ENCODE assay signal across 7 mouse cellular contexts in the genomic region with DNA sequence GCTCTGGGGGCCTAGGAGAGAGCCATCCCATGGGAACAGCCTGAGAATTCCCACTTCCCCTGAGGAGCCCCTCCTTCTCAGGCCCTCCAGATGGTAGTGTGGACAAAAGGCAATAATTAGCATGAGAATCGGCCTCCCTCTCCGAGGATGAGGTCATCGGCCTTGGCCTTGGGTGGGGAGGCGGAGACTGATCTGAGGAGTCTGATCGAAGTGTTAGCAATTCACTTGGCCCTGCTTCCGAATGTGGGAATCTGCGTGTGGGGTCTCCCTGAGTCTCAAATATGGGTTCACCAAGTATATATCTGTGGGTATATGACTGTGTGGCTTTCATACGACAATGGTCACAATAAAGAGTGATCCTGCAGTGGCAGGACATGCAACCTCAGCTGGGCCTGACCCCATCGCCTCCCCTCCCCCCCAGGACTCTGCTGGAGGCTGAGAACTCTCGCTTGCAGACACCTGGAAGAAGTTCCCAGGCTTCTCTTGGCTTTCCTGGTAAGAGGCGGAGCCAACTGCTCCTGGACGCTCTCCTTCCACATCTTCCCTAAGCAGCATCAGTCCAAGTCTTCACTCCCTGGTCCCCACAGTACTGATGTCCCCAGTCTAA. TPM values are rescaled to one million over a fixed set of nuclear protein-coding genes. Genes with fewer than 3 reads are reported as not detected.
DNase-seq lines count a peak whose midpoint lies in the region; ATAC-seq and TF ChIP-seq lines count a peak whose summit lies in the region.

No protein-coding gene starts in this region.

- H3K9me3 ChIP-seq in forebrain, embryonic 12.5 days: no peaks in the 10 kb centered on the region
- no peaks in the 10 kb centered on the region for H3K9me3 ChIP-seq in hindbrain, postnatal 0 days (ENCODE audit: low read length)
- no peaks in the 10 kb centered on the region for H3K9me3 ChIP-seq in neural tube, embryonic 13.5 days

- peak overlapping the region; percentile 94 for H3K27ac ChIP-seq in forebrain, embryonic 12.5 days
- H3K27ac ChIP-seq in hindbrain, postnatal 0 days: peak overlapping the region; percentile 33; the same call in 1 of the 2 replicates
- peak overlapping the region; percentile 89 for H3K27ac ChIP-seq in neural tube, embryonic 13.5 days (replicated peaks)

- peak overlapping the region; percentile 92 for H3K9ac ChIP-seq in forebrain, embryonic 12.5 days
- 0 out of 2 replicates have a peak overlapping the region, but pooled peaks have one; percentile 7 for H3K9ac ChIP-seq in hindbrain, postnatal 0 days (replicated peaks; ENCODE audit: low read length)
- H3K9ac ChIP-seq in neural tube, embryonic 13.5 days: peak overlapping the region; percentile 91

- H3K27me3 ChIP-seq in forebrain, embryonic 12.5 days: no peaks in the 10 kb centered on the region
- no peaks in the 10 kb centered on the region for H3K27me3 ChIP-seq in hindbrain, postnatal 0 days (ENCODE audit: insufficient read depth, low read length)
- H3K27me3 ChIP-seq in neural tube, embryonic 13.5 days: no peaks in the 10 kb centered on the region; the same call in 1 of the 2 replicates

- no peak for TF ChIP-seq CTCF in hindbrain, postnatal 0 days (IDR thresholded peaks at IDR 0.05; ENCODE audit: low read depth)

- H3K36me3 ChIP-seq in forebrain, embryonic 12.5 days (replicated peaks): peaks cover 43% of the 10 kb centered on the region
- H3K36me3 ChIP-seq in hindbrain, postnatal 0 days (ENCODE audit: insufficient read depth, low read length): no peaks in the 10 kb centered on the region
- peaks cover 25% of the 10 kb centered on the region for H3K36me3 ChIP-seq in neural tube, embryonic 13.5 days

- intact Hi-C loops in left cerebral cortex, postnatal 25 days (cut with DNase I): no loop called here

- peak; percentile 63 to 72 for DNase-seq in adrenal gland, postnatal 36 days
- peak; percentile 66 for DNase-seq in hindbrain, postnatal 0 days (ENCODE audit: low spot score)
- no peak for DNase-seq in right cerebral cortex, postnatal 10 days (ENCODE audit: low spot score in 2 of 2)
- DNase-seq in ovary, postnatal 36 days (ENCODE audit: low spot score): no peak
- DNase-seq in left cerebral cortex, postnatal 25 days (ENCODE audit: low spot score in 2 of 2): no peak

- peak; percentile 82 for ATAC-seq in forebrain, embryonic 12.5 days (ENCODE audit: low FRiP score)
- peak; percentile 73 for ATAC-seq in hindbrain, postnatal 0 days
- peak; percentile 28 for ATAC-seq in neural tube, embryonic 13.5 days (ENCODE audit: low read depth)

- H3K4me1 ChIP-seq in forebrain, embryonic 12.5 days: peaks cover 73% of the 10 kb centered on the region
- peaks cover 12% of the 10 kb centered on the region for H3K4me1 ChIP-seq in hindbrain, postnatal 0 days (ENCODE audit: insufficient read depth, low read length)
- H3K4me1 ChIP-seq in neural tube, embryonic 13.5 days (replicated peaks): peaks cover 57% of the 10 kb centered on the region

- H3K4me2 ChIP-seq in forebrain, embryonic 12.5 days: peak overlapping the region; percentile 83
- H3K4me2 ChIP-seq in hindbrain, postnatal 0 days (ENCODE audit: low read depth, low read length): peak overlapping the region; percentile 67
- peak overlapping the region; percentile 95 for H3K4me2 ChIP-seq in neural tube, embryonic 13.5 days

- WGBS in forebrain, embryonic 12.5 days: 3% methylated on average over 12 of the region's 12 CpGs
- WGBS in hindbrain, postnatal 0 days: 20% methylated on average over 12 of the region's 12 CpGs
- WGBS in neural tube, embryonic 13.5 days: 8% methylated on average over 12 of the region's 12 CpGs

- peak overlapping the region; percentile 75 for H3K4me3 ChIP-seq in forebrain, embryonic 12.5 days (replicated peaks)
- H3K4me3 ChIP-seq in hindbrain, postnatal 0 days (ENCODE audit: low read length): 0 out of 2 replicates have a peak overlapping the region, but pooled peaks have one; percentile 19
- peak overlapping the region; percentile 66 for H3K4me3 ChIP-seq in neural tube, embryonic 13.5 days

RNA-seq across cellular contexts. Expression of a gene that starts 3.6 kb away (rescaled TPM):
- 10 to 100 TPM in 1 of 2 experiments, 1 to 10 TPM in 1; 8.8 to 13.3 TPM for total RNA-seq in adrenal gland, postnatal 36 days (2021)
- 148 and 162 TPM in 2 replicates for polyA plus RNA-seq in forebrain, embryonic 12.5 days (2016; fragmentation: Nextera tagmentation; extraction: Ambion mirVana)
- total RNA-seq in hindbrain, postnatal 0 days (2014; rRNA removed): 37.2 and 40.0 TPM in 2 replicates
- 14.9 and 15.7 TPM in 2 replicates for polyA plus RNA-seq in hindbrain, postnatal 0 days (2015; fragmentation: Nextera tagmentation; extraction: Ambion mirVana)
- 44.1 and 47.1 TPM in 2 replicates for polyA plus RNA-seq in neural tube, embryonic 13.5 days (2015; fragmentation: Nextera tagmentation; extraction: Ambion mirVana)
- 1 to 10 TPM; 5.2 to 6.2 TPM for total RNA-seq in left cerebral cortex, postnatal 25 days (2021)

RNA-seq across cellular contexts. Expression of a gene that starts 25.5 kb away (rescaled TPM):
- 10 to 100 TPM; 45.9 to 47.8 TPM for total RNA-seq in adrenal gland, postnatal 36 days (2021)
- 1.7 and 3.6 TPM in 2 replicates for polyA plus RNA-seq in forebrain, embryonic 12.5 days (2016; fragmentation: Nextera tagmentation; extraction: Ambion mirVana)
- total RNA-seq in hindbrain, postnatal 0 days (2014; rRNA removed): 318 and 347 TPM in 2 replicates
- polyA plus RNA-seq in hindbrain, postnatal 0 days (2015; fragmentation: Nextera tagmentation; extraction: Ambion mirVana): 229 and 237 TPM in 2 replicates
- polyA plus RNA-seq in neural tube, embryonic 13.5 days (2015; fragmentation: Nextera tagmentation; extraction: Ambion mirVana): 37.8 and 41.3 TPM in 2 replicates
- total RNA-seq in left cerebral cortex, postnatal 25 days (2021): 100 to 1,000 TPM; 257 to 284 TPM

RNA-seq across cellular contexts. Expression of a gene that starts 26.0 kb away (rescaled TPM):
- total RNA-seq in adrenal gland, postnatal 36 days (2021): under 1 TPM in 1 of 2 experiments, not detected in 1; 0.33 TPM
- 246 TPM in 2 replicates for polyA plus RNA-seq in forebrain, embryonic 12.5 days (2016; fragmentation: Nextera tagmentation; extraction: Ambion mirVana)
- 9.8 and 28.6 TPM in 2 replicates for total RNA-seq in hindbrain, postnatal 0 days (2014; rRNA removed)
- 44.5 and 46.3 TPM in 2 replicates for polyA plus RNA-seq in hindbrain, postnatal 0 days (2015; fragmentation: Nextera tagmentation; extraction: Ambion mirVana)
- 193 and 205 TPM in 2 replicates for polyA plus RNA-seq in neural tube, embryonic 13.5 days (2015; fragmentation: Nextera tagmentation; extraction: Ambion mirVana)
- 1 to 10 TPM; 3.9 to 5.7 TPM for total RNA-seq in left cerebral cortex, postnatal 25 days (2021)

RNA-seq across cellular contexts. Expression of a gene that starts 44.0 kb away (rescaled TPM):
- total RNA-seq in adrenal gland, postnatal 36 days (2021): 10 to 100 TPM; 14.3 to 16.1 TPM
- 20.5 and 23.7 TPM in 2 replicates for polyA plus RNA-seq in forebrain, embryonic 12.5 days (2016; fragmentation: Nextera tagmentation; extraction: Ambion mirVana)
- 19.4 and 36.4 TPM in 2 replicates for total RNA-seq in hindbrain, postnatal 0 days (2014; rRNA removed)
- polyA plus RNA-seq in hindbrain, postnatal 0 days (2015; fragmentation: Nextera tagmentation; extraction: Ambion mirVana): 18.1 and 19.3 TPM in 2 replicates
- polyA plus RNA-seq in neural tube, embryonic 13.5 days (2015; fragmentation: Nextera tagmentation; extraction: Ambion mirVana): 20.1 and 22.2 TPM in 2 replicates
- total RNA-seq in left cerebral cortex, postnatal 25 days (2021): 10 to 100 TPM; 19.5 to 21.8 TPM

RNA-seq across cellular contexts. Expression of a gene that starts 44.4 kb away (rescaled TPM):
- 10 to 100 TPM; 20.7 to 22.0 TPM for total RNA-seq in adrenal gland, postnatal 36 days (2021)
- 80.5 and 88.2 TPM in 2 replicates for polyA plus RNA-seq in forebrain, embryonic 12.5 days (2016; fragmentation: Nextera tagmentation; extraction: Ambion mirVana)
- 23.8 and 26.2 TPM in 2 replicates for total RNA-seq in hindbrain, postnatal 0 days (2014; rRNA removed)
- 19.1 and 20.1 TPM in 2 replicates for polyA plus RNA-seq in hindbrain, postnatal 0 days (2015; fragmentation: Nextera tagmentation; extraction: Ambion mirVana)
- polyA plus RNA-seq in neural tube, embryonic 13.5 days (2015; fragmentation: Nextera tagmentation; extraction: Ambion mirVana): 36.2 and 41.4 TPM in 2 replicates
- 10 to 100 TPM; 12.8 to 16.0 TPM for total RNA-seq in left cerebral cortex, postnatal 25 days (2021)

Comparison
In these comparisons a context has a peak if more than half of its experiments do, and no peak if none do; other contexts are left out.
1. DNase-seq: peak in adrenal gland, postnatal 36 days (2 of 2) and hindbrain, postnatal 0 days (single experiment); none in right cerebral cortex, postnatal 10 days (0 of 2), ovary, postnatal 36 days (single experiment) and left cerebral cortex, postnatal 25 days (0 of 2).
2. ATAC-seq: peak in every context shown above with its lines; median percentile 82 in forebrain, embryonic 12.5 days; 73 in hindbrain, postnatal 0 days; 28 in neural tube, embryonic 13.5 days.
3. H3K27ac ChIP-seq: peak in every context shown above with its lines; median percentile 94 in forebrain, embryonic 12.5 days; 89 in neural tube, embryonic 13.5 days; 33 in hindbrain, postnatal 0 days.
4. H3K4me3 ChIP-seq: peak in every context shown above with its lines; median percentile 75 in forebrain, embryonic 12.5 days; 66 in neural tube, embryonic 13.5 days; 19 in hindbrain, postnatal 0 days.
5. H3K9ac ChIP-seq: peak in every context shown above with its lines; median percentile 92 in forebrain, embryonic 12.5 days; 91 in neural tube, embryonic 13.5 days; 7 in hindbrain, postnatal 0 days.
6. Peak in every context shown above with its lines, with median percentiles within 50 percentile points of each other: H3K4me2 ChIP-seq.